Mouse (Mus musculus) embryo, embryonic 11.5 days (tissue): ENCODE data around the gene Tmigd3.
A peak's percentile ranks its signal among the peaks of the same experiment; 100 is the strongest.

Source experiments
- DNase-seq: peaks from one replicate; pipeline ENCODE4 v3.0.0-alpha.2; 2012; ENCODE audit warnings: low read depth, low spot score

Gene Tmigd3

DNA sequence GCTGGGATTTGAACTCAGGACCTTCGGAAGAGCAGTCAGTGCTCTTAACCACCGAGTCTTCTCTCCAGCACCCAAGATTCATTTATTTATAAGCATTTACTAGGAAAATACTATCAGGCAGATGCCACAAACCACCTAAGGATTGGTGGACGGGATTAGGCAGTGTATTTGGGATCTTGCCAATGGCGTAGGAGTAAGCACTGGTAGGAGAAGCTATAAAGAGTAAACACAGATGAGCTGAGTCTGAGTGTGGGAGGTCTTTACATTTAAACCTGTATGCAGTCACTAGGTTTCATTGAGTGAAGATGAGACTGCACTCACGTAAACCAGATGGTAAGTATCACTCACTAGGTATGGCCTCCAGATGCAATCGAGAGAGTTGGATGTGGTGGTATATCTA, 63.2 kb downstream of the Tmigd3 start:
- DNase-seq = no peak

GRCm38 (mm10) chr3:105935033-105935432, 64.3 kb downstream of the Tmigd3 start:
- DNase-seq = no peak

DNA sequence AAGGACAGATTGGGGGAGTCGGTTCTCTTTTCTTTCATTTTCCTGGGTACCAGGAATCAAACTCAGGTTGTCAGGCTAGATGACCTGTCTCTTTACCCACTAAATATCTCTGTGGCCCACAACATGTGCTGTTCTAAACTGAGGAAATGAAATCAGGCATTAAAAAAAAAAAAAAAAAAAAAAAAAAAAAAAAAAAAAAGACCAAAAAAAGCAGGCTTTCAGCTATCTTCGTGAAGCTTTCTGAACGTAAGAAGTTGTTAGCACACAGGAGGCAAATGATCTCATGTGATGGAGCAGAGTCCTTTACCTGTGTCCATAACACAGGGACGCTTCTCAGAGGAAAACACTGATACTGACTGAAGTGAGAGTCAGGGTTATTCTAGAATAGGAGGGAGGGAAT, 65.4 kb downstream of the Tmigd3 start:
- DNase-seq = no peak

GRCm38 (mm10) chr3:105951348-105951747, 80.6 kb downstream of the Tmigd3 start:
- DNase-seq = no peak

GRCm38 (mm10) chr3:105957235-105957634, 86.5 kb downstream of the Tmigd3 start:
- no peak for DNase-seq

DNA sequence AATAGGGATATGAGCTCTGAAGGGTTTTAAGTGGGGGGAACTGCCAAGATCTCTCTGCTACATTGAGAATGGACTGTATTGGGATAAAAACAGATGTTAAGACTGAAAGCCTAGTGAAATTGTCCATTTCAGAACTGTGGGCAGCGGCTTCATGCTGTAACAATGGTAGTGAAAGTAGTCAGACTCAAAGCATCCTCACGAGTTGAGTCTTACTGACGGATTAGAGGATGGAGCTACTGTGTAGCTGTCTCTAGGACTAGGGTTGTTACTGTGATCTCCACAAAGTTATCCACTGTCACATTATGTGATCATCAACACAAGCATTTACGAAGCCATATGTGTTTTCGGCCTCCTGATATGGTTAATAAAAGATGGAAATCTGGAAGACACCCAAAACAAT, 87.5 kb downstream of the Tmigd3 start:
- DNase-seq = no peak

DNA sequence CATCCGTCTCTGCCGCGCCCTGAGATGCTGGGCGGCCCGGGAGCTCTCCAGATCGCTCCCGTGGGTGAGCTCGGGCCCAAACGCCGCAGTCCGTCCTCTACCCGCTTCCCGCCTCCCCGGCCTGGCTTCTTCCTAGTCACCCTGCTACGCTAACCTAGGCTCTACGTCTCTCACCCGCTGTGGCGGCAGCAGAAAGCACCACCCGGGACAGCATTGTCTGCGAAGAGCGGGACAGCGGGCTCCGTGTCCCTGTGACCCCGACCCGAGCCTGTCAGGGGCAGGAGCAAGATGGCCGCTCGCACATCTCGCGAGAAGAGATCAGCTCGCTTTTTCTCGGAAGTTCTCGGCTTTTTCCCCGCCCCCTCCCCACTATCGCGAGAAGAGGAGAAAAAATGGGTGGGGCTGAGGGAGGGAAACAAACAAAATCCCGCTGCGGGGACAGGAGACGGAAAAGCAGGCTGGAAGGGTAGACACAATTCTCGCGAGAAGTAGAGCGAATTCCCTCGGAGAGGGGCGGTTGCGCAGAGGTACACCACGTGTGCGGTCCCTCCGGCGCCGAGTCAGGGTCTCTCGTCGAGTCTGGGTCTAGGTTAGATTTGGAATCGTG, 88.4 kb downstream of the Tmigd3 start, which contains the start of gene Wdr77:
Gene Wdr77 (plus strand): TSS at position 396 of the 607 bp plus-strand sequence.
- peak; percentile 100 for DNase-seq

DNA sequence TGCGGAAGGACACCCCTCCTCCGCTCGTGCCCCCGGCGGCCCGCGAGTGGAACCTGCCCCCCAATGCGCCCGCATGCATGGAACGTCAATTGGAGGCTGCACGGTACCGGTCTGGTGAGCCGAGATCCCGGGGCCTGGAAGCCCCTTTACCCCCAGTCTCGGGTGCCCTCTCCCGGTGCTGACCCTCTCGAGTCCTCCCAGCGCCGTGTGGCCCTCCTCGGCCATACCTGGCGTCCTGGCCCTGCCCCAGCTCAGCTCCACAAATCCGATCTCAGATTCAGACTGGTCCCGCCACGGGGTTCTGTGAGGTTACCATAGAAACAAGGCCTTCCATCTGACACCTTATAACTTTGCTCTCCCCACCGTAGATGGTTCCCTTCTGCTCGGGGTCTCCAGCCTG, 88.9 kb downstream of the Tmigd3 start:
- DNase-seq = no peak

- no peak for DNase-seq
These were observed 89.3 kb downstream of the Tmigd3 start, which contains the start of gene Atp5f1 for GRCm38 (mm10) chr3:105959999-105960398. TSS of gene Atp5f1 (minus strand) at chr3:105960099.

DNA sequence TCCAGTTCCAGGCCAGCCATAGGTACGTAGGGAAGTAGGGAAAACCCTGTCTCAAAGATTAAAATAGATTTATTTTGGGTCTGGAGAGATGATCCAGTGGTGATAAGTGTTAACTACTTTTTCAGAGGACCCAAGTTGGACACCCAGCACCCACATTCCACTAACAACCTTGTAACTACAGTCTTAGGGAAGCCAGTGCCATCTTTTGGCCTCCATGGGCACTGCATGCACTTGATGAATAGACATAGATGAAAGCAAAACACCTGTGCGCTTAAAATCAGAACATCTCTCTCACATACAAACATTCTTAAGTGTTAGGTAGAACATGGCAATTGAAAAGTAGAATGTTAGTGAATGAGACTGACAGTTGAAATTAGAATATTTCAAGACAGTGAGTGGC, 90.0 kb downstream of the Tmigd3 start:
- no peak for DNase-seq

DNA sequence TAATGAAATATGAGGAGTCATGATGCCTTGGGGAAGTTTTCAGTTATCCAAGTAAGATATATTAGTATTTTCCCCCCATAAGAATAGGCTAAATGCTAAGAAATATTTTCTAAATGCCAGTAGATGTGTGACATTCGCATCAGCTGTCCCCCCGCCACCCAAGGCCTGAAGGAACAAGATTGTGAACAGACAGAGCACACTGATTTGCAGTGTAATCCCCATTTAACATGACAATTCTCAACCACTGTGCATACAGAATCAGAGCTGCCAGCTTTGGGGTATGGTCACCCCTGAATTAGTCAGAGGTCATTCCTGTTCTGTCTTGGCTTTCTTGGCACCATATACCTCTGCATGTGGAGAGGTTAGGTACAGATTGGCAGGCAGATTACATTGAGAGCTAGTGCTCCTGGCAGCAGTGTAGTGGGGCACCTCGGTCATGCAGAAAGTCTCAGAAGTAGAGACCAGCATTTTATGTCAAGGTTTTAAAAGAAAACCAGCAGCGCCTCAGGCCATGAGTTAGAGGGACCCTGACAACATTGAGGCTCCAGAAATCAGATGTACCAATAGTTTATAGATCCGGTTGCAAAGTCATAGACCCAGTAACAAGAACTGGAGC, 101.2 kb downstream of the Tmigd3 start:
- no peak for DNase-seq

DNA sequence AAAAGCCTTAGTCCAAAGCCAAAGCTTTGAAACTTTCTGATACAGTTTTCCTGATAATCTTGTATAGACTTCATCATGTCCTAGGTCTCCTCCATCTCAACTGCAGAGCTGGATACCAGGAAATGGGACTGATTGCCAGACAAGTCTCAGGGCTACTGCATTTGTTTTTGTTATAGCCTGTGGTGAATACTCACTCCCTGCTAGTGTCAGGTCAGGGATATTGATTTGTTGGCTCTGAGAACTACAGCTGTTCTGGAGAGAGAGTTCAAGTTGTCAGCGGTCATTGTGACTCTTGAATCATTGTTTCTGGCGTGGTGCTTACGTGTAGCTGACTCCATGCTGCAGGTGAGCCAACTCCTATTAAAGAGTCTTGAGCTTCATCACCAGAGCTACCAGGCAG, 102.7 kb downstream of the Tmigd3 start, which contains the start of gene Ovgp1:
Gene Ovgp1 (plus strand): TSS at position 301 of the 400 bp plus-strand sequence.
- no peak for DNase-seq
